Mouse (Mus musculus) T-cell, adult 2 months (primary cell): Measurements from ENCODE around the gene Tmem259.

ENCODE experiments used
- DNase-seq: peaks from one replicate; pipeline ENCODE4 v3.0.0; 2022; ENCODE audit warnings: low spot score

The Tmem259 gene

DNA sequence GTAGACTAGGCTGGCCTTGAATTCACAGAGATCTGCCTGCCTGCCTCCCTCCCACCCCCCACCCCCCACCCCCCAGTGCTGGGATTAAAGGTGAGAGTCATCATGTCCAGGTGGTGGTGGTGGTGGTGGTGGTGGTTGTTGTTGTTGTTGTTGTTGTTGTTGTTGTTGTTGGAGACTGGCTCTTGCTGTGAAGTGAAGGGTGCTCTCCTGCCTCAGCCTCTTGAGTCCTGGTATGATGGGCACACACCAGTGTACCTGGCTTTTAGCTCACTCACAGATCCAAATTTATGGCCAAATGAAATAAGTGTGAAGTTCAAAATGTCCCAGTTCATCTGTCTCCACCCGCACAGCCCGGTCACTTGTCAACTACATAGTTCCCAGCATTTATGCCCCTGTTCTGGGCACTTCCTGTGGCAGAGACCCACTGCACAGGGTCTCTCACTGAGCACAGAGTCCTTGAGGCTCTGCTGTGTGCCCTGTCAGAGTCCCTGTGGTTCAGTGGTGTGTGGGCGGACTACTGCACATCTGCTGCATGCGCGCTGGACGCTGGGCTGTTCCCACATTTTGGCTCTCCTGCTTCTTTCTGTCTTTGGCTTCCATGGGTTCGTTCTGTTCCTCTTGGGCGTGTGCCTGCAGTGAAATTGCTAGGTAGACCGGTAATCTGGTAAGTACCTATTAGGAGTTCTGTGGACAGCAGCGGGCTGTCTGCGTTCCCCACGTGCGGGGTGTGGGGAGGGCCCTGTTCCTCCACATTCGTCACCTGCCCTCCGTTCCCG is 49.1 kb downstream of the Tmem259 start:
- DNase-seq = no peak

DNA sequence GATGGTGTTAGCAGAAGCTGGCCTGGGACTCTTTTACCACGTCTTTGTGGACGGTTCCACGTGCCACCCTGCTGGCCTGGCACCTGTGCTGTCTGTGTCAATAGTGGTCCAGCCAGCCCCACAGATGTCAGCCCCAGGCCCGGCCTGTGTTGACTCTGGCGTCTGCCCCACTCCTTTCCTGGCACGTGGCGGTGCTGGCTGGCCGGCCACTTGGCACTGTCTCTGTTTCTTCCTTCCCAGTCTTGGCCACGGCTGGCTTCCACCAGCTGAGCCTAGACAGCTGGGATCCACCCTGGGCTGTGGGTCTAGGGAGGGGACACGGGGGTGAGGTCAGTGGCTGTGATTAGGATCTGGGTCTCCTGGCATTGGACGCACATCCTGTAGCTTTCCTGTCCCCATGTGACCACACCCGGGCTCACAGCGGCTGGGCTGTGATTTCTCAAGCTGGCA is 49.8 kb downstream of the Tmem259 start:
- DNase-seq = no peak

DNA sequence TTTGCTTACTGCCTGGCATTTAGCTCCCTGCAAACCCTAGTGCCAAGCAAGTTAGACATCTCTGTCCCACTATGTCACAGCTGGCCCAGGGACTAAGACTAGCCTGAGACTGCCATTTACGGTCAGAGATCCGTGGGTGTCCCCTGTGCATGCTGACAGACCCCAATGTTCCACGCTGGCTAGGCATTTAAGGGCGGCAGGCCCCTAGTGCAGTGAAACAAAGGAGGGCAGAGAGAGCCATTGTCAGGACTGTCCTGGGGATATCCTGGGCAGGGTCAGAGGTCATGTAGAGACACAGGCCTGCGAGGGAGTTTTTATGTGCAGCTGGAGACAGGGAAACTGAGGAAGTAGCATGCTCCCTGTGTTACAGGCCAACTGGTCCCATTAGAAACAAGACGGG is 50.3 kb downstream of the Tmem259 start:
- DNase-seq = no peak

DNA sequence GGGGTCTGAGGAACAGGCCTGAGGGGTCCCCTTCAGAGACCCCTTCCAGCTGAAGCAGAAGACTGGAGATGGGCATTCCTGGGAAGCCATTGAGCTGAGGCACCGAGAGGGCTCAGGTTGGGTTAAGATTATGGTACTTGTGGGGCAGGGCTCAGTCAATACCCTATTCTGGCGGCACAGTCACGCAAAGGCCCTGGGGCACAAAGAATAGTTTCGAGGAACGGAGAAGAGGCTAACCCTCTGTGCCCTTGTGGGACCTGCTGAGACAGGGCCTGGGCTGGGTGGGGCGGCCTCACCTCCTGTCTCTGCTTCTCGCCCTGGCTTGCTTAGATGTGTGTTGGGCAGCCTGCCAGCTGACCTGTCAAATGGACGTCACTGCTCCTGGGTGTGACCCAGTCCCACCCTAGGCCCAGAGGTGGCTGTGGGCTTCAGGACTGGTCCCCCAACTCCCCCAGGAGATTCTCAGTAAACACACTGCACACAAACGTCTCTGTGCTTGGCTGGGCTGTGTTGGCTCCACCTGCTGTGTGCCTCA is 50.9 kb downstream of the Tmem259 start:
- no peak for DNase-seq

DNA sequence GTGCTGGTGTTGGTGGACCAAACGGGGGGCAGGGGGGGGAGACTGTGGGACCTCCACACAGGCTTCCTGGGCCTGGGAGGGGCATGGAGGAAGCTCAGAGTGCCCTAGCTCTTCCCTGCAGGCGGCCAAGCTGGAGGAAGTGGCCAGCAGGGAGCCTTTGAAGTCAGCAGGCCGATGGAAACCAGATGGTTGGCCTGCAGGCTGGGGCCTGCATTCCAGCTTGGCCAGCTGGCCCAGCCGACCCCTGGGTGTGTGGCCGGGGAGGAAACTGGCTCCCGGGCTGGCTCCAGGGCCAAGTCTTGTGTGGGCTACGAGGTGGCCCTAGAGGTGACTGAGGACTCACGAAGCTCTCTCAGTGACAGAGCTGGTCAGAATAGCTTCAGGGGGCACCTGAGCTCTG is 51.4 kb downstream of the Tmem259 start:
- DNase-seq = no peak

DNA sequence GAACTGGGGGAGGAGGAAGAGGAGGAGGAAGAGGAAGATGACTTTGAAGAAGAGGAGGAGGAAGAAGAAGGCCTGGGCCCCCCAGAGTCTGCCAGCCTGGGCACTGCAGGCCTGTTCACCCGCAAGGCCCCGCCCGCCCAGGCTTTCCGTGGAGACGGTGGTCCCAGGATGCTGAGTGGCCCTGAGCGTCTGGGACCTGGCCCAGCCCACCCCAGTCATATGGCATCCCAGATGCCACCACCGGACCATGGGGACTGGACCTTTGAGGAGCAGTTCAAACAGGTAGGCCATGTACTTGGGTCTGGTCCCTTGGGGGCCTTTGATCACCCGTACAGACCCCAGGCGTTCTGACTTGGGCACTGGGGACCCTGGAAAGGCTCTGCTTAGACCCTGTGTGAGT is 52.3 kb downstream of the Tmem259 start:
- no peak for DNase-seq

DNA sequence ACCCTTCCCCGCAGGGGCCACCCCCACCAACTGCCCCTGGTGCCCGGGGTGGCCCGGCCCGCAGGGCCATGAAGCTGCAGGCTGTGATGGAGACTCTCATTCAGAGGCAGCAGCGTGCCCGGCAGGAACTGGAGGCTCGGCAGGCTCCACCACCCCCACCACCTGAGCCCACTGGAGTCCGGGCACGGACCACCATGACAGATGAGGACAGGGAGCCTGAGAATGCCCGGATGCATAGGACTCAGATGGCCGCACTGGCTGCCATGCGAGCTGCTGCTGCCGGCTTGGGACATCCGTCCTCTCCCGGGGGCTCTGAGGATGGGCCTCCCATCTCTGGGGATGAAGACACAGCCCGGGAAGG is 53.3 kb downstream of the Tmem259 start:
- DNase-seq = no peak

DNA sequence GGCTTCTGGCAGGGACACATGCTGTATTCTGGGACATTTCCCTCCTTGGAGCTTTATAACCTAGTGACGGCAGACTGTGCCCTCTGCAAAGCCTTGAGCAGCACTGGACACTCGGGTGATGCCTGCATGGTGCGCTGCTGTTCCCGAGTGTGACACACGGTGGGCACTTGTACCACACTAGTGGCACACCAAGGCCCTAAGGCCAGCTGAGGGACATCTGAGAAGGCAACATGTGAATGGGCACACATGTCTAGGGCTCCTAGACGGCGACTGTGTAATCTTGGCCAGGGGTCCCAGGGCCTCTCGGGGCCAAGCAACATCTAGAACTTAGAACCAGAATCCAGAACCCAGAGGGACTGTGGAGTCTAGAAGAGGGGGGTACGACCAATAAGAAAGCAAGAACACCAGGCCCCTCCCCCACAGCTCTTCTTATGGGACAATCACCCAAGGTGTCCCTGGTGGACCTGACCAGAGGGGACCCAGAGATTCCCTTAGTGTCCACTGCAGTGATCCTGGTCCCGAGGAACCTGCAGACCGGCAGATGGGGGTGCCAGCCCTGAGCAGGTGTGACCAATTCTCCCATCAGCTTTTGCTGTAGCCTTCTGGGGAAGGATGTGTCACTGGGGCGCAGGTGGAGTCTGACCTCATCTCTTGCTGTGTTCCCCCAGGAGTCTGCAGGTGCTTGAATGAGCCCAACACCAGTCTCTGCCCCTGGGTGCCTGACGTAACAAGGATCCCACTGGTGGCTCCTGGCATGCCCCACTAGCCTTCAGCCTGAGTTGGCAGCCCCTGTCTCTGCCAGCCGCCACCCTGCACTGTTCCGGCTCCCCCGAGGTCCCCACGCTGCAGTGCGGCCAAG is 53.9 kb downstream of the Tmem259 start:
- no peak for DNase-seq

DNA sequence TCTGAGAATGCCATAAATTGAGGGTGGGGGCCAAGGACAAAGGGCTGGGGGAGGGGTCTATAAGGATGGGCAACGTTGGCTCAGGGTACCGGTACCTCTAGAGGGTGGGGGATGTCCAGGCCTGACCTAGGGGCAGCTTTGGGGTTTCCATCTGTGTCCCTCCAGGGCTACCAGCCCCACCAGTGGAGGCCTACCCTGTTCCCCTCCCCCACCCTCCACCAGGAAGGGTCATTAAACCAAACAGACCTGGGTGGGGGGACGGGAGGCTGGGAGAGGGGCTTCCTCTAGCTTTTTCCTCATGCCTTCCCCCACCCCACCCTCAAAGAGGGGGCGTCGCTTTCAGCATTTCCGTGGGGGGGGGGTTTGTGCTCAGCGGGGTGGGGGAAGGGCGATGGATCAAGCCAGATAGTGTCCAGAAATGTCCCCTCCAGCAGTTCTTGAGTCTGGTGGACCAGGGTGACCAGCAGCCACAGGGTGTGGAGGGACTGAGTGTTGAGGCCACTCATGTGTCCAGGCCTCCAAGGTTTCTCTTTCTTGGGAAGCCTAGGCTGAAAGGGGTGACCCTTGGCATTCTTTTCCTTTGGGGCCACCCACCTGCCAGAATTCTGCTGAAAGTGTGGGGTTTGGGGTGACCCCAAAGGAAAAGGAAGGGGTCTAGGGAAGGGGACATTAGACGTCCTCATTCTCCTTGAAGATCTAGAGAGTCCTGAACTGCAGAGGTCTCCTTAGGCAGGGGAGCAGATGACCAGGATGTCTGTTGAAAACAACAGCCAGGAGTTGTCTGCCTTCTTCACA is 55.0 kb downstream of the Tmem259 start:
- no peak for DNase-seq

DNA sequence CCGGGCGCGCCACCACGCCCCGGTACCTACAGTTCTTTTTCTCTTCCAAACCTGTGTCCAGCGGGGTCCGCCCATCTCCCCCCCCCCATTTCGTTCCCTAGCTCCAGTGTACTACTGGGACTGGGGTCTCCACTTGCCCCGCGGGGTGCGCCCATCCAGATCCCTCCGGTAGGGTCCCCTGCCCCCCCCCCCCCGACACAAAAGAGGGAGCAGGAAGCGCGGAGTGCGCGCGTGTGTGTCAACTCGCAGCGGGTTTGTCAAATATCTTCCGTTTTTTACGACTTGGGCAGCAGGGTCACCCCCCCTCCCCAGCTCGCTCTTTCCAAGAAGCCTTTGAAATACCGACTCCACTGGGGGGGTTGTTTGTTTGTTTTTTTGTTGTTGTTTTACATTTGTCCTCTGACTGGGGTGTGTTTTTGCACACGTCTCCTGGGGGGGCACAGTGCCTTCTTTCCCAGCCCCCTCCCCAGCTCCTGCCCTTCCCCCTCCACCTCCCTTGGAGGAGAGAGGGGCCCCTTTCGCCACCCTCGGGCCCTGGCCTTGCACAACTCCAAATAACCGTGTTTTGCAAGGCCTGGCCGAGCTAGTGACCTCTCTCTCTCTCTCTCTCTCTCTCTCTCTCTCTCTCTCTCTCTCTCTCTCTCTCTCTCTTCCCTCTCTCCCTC is 56.0 kb downstream of the Tmem259 start:
- no peak for DNase-seq

DNA sequence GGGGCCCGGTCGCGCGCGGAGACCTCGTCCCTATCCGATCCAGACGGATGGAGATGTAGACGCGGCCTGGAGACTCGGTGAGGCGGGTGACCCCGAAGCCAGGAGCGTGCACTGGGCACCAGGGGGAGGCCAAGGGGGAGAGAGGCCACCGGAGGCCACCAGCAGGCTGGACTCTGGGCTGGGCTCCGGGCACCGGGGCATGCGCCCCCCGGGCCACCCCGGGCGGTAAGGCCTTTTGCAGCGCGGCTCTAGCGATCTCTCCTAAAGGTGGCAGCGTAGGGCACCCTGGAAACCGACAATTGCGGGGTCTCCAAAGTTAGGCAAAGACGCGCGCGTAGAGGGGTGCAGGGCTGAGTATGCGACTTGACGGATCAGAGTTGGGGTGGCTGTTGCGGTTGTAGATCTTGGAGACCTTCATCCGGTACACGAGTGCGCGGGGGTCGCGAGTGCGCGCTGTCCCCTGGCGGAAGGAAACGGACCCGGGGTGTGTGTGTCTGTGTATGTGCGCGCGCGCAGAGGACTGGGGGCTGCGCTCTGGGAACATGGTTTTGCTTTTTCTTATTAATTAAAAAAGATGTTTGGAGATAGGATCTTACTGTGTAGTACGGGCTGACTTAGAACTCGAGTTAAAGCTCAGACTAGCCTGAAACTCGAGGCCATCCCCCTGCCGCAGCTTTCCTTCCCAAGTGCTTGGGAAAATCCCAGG is 56.7 kb downstream of the Tmem259 start:
- peak; percentile 54 for DNase-seq

DNA sequence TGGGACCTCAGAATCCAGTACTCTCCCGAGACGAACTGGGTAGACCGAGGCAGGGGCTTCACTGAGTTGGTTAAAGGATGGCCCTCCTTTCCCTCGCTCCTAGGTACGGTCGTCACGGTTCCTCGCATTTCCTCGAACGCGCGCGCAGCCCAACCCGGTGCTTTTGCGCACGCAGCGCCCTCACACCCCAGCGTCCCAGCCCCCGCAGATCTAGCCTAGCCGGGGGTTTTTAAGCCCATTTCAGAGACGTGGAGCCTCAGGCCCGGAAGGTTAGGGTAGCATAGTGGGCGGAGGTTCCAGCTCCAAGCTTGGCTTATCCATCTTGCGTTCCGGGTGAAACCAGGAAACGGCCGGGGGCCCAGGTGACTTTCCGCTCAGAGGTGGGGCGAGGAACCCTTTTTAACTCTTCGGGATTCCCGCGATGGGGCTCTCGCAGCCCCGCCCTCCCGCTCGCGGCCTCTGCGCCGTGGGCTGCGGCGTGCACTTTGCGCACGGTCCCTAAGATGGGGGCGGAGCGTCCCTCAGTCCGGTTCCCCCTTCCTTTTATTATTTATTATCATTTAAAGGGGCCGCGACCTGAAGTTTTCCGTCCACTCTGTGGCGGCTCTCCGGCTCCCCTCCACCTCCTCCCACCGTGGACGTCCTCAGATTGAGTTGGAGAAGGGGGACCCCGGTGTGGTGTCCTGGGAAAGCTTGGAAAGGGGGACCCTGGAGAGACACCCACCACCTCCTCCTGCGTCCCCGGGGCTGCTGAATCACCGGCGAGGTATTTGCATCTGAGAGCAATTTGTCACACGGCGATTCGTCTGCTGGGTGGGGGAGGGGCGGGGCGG is 57.4 kb downstream of the Tmem259 start, which contains the start of gene Arid3a:
Gene Arid3a, plus strand, starts transcription at position 553 of the 833 bp plus-strand sequence.
- peak; percentile 89 for DNase-seq

DNA sequence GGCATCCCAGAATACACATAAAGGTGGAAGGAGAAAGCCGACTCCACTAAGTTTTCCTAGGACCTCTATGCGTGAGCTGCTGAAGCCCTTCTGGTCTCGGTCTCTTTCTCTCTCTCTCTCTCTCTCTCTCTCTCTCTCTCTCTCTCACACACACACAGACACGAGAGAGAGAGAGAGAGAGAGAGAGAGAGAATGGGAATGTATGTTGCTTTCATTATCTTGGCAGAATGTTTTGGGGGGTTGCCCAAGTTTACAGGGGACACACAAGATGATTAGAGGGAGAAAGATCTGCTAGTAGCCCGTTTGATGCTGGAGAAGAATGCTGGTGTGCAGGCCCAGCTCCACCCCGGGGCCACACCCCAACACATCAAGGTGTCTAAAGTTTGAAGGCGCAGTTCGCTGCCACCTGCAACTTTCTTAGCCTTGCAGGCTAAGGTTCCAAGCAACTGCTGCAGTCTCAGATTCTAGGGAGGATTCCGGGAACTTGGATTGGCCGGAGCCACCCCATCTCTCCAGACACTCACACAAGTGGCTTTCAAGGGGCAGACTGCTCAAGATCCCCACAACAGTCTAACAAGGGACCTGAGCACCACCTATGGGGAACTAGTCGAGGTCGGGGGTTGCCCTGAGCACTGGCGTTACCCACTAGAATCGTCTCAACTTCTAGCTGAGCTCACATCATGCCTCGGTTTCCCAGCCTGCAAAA is 58.2 kb downstream of the Tmem259 start:
- DNase-seq = peak; percentile 34

DNA sequence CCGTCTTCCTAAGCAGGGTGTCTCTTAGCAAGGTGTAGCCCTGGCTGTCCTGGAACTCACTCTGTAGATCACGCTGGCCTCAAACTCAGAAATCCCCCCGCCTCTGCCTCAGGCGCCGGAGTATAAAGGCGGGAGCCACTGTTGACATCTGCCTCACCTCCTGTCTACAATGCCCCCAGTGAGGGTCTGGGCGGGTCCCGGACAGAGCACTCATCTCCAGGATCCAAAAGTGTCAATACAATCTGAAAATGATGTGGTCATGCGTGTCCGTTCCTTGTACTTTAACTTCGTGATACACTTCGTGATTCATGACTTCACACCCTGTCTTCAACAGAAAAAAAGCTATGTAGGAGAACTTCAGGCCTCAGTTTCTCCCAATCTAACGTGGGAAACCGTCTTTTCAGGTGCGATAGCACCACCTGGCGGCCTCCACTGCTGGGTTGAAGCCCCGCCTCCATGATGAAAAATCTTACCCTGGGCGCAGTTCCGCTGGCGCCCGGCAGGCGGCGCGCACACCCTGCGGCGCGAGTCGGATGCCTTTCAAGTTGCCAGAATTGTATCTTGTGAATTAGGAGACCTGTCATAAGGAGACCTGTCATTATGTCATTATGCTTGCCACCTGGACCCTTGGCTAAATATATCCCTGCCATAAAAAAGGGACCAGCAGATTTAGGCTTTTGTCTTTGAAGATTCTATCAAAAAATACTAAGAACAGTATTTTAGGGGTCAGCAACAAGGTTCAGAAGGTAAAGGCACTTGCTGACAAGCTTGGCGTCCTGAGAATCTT is 58.9 kb downstream of the Tmem259 start:
- DNase-seq = peak; percentile 91
